Mouse (Mus musculus) testis, adult 2 months (tissue): ENCODE results near the gene Strip1.

Experiments used
- CTCF ChIP-seq: fragments of 200-500 bp; IDR thresholded peaks from 2 replicates; pipeline ENCODE4 v1.5.1; 2012; ENCODE audit warnings: low read depth, mild to moderate bottlenecking, inconsistent platforms, low read length, moderate library complexity; ENCODE audit not compliant: control insufficient read depth, insufficient read depth, insufficient replicate concordance
- POLR2A ChIP-seq: fragments of 200-500 bp; IDR thresholded peaks from 2 replicates; pipeline ENCODE4 v1.6.1; 2012; ENCODE audit warnings: low read depth, mild to moderate bottlenecking, inconsistent platforms, low read length, moderate library complexity; ENCODE audit not compliant: control insufficient read depth

DNA sequence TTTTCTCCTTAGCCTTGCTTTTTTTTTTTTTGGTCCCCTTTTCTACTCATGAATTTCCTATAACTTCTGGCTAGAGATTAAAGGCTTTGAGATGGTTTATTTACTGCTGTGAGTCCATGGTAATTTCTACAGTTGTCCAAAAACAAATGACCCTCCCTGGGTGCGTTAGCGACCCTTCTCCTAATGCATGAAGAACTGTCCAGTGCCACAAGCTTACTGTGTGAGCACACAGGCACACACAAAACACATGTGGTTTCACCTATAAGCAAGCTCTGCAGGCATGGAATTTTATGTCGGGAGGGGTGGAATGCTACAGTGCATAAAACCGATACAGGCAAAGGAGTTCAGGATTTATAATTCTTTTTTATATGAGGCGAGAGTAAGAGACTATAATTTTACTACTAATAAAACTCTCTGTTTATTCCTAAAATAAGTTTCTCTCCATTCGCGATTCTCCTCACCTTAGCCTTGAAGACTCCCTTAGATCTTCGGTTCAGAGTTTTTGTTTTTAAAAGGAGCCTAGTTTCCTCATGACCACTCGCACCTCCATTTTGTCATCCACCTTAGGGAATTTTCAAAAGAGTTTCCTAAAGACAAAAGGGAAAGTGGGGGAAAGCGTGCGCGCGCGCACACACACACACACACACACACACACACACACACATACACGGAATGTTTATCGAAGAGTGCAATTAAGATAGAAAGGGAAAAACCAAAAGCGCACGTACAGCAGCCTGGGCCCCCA, 49.2 kb downstream of the Strip1 start:
- no peak for TF ChIP-seq CTCF
- TF ChIP-seq POLR2A, result no peak
